Mouse (Mus musculus): ENCODE measurements at regions not wholly inside any gene's neighbourhood (a gene's known extent, or its start where the extent isn't known, plus 50 kb on each side); places are given as distances from the start of the nearest gene placed in this dataset.

- TF ChIP-seq CTCF (IDR thresholded peaks at IDR 0.05; ENCODE audit: borderline replicate concordance, insufficient read depth, low read length) (no peak), POLR2A (IDR thresholded peaks at IDR 0.05; ENCODE audit: low read depth, low read length) (no peak)
Observed at GRCm38 (mm10) chr15:27063971-27064370, 168.6 kb upstream of the Fbxl7 start.

All from embryonic fibroblast, embryonic 13.5 days (primary cell).